Mouse (Mus musculus) spleen, adult 2 months (tissue): ENCODE results near the gene Myf6.

Experiments used
- CTCF ChIP-seq: fragments of 200-500 bp; IDR thresholded peaks from 2 replicates; pipeline ENCODE4 v1.5.1; 2011; ENCODE audit warnings: mild to moderate bottlenecking, inconsistent platforms; ENCODE audit not compliant: insufficient read depth, insufficient read length, insufficient replicate concordance; ENCODE audit errors: extremely low read depth
- POLR2A ChIP-seq: fragments of 200-500 bp; IDR thresholded peaks from 2 replicates; pipeline ENCODE4 v1.6.1; 2011; ENCODE audit warnings: low read depth, low read length, inconsistent platforms

- no peak for TF ChIP-seq CTCF
- TF ChIP-seq POLR2A, result no peak
These were observed 20.2 kb upstream of the Myf6 start for GRCm38 (mm10) chr10:107514735-107515134.
